Mouse (Mus musculus) brown adipose tissue, adult 24 weeks (tissue): ENCODE results near the gene Tspan32. TPM values are rescaled to one million over a fixed set of nuclear protein-coding genes. Genes with fewer than 3 reads are reported as not detected.
A peak's percentile ranks its signal among the peaks of the same experiment; 100 is the strongest.

Experiments used
- H3K27ac ChIP-seq: fragments of 200-500 bp; replicated peaks from 2 replicates; pipeline ENCODE4 v1.5.1; 2012; ENCODE audit warnings: low read depth, mild to moderate bottlenecking, low read length
- H3K4me1 ChIP-seq: fragments of 200-500 bp; 2 replicates; pipeline ENCODE4 v1.6.1; 2012; ENCODE audit warnings: low read length, mixed read lengths; ENCODE audit not compliant: control insufficient read depth, insufficient read depth, insufficient read length
- H3K4me3 ChIP-seq: fragments of 200-500 bp; 2 replicates; pipeline ENCODE4 v1.5.1; 2012; ENCODE audit warnings: low read depth, mild to moderate bottlenecking, low read length, moderate library complexity; ENCODE audit not compliant: insufficient read depth
- polyA plus RNA-seq: library from polyadenylated mRNA; stranded (reverse); fragments of >200 nt; gene quantifications from 2 replicates; pipeline ENCODE4 v1.2.4, GENCODE M21; 2012; ENCODE audit not compliant: missing spikeins, insufficient read depth, insufficient read length

The Tspan32 gene
- 0.83 and 1.3 TPM in 2 replicates for polyA plus RNA-seq

DNA sequence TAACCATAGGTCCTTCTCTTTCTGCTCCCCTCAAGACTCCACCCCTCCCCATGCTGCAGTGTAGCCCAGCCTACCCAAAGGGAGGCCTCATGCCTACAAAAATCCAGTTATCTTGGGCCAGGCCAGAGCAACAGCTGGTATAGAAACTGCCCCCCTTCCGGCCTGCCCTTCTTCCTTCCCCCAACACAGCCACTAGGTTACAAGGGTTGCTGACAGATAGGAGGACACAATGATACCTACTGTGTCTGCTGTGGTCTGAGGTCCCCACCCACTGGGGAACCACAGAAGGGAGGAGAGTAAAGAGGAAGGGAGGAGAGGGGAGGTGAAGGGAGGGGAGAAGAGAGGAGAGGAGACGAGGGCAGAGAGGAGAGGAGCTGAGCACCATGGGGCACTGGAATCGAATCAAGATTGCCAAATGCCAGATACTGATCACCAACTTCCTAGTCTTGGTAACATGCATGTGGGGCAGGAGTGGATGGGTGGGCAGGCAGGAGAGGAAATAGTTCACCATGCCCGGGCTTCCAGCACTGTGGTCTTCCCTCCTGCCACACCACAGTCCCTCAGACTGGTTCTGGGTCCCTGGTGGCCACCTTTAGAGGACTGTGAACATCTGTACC, at the start of gene Tspan32:
Tspan32 (plus strand) TSS at position 320 of the 617 bp plus-strand sequence.
- H3K4me3 ChIP-seq, result peak within 1 kb of the TSS; percentile 9; the same call in 1 of the 2 replicates
- 0 out of 2 replicates have a peak within 1 kb of the TSS, but pooled peaks have one; percentile 19 for H3K27ac ChIP-seq
- peaks cover 10% of the 10 kb centered on the region for H3K4me1 ChIP-seq

DNA sequence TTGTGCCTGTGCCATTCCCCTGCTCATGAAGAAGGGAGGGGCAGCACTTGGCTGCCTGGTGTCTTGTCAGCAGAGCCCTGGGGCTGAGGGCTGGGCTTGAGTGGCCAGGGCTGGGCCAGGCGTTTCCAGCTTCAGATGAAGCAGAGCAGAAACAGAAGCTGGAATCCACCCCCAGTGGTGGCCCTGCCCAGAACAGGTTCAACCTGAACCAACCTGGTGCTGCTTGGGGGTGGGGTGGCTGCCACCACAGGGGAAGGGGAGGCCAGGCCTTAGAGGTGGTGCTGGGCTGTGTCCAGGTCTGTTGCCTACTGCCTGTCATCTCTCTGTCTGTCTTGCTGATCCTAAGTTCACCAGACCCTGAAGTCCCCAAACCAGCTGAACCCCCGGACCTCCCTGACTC, 48.8 kb upstream of the Tspan32 start:
- H3K4me1 ChIP-seq, result no peaks in the 10 kb centered on the region
- no peak overlapping the region for H3K4me3 ChIP-seq
- no peak overlapping the region for H3K27ac ChIP-seq

DNA sequence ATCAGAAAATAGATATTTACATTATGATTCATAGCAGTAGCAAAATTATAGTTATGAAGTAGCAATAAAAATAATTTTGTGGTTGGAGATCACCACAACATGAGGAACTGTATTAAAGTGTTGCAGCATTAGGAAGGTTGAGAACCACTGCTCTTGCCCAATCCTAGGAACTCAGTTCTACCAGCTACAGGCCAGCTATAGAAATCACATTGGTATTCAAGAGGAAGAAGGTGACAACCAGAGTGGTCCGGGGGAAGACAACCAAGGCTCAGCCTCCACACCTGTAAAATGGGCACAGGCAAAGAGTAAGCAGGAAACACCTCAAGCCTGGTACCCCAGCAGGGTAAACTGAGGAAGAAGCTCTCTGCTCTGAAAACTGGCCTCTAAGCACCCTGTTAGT, 46.0 kb upstream of the Tspan32 start:
- Histone ChIP-seq H3K4me1 (no peaks in the 10 kb centered on the region), H3K27ac (no peak overlapping the region), H3K4me3 (no peak overlapping the region)

DNA sequence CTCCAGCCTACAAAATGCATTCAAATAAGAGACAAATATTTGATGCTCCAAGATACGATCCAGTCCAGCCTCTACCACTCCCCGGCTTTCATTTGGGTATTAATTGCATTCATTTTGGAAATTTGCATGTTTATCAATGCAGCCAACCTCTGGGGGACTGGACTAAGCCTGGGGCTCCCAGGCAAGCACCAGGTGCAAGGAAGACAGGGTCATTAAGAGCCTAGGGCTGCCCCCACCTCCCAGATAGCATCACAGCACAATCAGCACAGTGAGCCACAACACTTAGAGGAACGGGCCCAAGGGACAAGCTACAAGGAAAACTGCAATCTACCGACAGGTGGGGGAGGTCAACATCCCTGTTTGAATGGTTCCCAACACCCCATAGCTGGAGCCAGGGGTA, 45.1 kb upstream of the Tspan32 start:
- Histone ChIP-seq H3K4me1 (no peaks in the 10 kb centered on the region), H3K4me3 (no peak overlapping the region)

DNA sequence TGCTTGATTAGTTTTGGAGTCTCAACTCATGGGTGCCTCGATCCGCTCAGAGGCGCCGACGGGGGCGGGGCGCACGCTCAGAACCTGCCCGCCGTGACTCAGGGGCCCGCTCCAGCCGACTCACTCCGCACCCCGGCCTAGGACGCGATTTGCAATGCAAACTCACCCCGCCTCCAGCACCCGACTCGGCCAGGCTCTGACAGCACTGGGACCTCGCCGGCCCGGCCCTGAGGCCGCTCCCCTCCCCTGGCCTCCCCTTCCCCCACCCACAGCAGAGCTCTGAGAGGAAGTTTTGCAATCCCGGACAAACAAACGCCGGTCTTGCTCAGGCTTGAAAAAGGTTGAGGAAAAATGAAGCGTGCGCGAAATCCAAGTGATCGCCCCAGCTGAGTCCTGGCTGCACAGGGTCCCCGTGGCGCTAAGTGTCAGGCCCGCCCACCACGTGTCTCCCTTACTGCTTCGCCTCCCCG, 37.4 kb upstream of the Tspan32 start:
- Histone ChIP-seq H3K27ac (no peak overlapping the region), H3K4me3 (peak overlapping the region; percentile 36), H3K4me1 (no peaks in the 10 kb centered on the region)

More for the DNA sequence above, 45.1 kb upstream of the Tspan32 start:
- H3K27ac ChIP-seq, result no peak overlapping the region

DNA sequence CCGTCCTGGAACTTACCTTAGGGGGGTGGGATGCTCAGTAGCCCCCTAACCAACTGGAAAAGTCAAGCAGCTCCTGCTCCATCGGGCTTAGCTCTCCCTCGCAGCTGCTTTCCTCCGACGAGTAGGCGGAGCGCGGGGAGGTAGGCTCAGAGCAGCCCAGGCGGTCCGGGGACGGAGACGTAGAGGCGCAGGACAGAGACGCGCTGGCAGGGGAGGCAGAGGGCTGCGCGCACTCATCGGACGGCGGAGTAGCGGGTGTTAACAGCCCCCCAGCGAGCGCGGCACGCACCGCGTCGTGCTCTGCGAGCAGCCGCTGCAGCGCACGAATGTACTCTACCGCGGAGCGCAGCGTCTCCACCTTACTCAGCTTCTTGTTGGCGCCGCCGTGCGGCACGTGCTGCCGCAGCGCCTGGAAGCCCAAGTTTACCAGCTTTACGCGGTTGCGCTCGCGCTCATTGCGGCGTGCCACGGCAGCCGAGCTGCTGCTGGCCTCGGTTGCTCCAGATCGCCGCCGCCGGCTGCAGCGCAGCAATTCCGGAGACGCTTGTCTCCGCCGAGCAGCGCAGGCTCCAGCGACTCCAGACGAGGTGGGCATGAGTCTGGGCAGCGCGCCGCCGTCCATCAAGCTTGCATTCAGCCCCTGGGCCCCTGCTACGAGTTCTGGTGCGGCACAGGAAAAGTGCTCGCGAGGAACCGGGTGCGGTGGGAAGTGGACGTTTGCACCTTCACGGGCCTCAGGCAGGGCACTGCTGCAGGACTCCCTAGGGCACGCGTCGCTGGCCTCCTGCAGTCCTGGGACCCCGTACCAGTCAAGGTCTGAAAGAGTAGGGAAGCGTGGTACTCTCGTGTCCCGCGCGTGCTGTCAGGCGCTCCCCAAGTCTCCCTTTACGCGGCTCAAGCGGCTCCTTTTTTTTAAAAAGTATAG, 36.7 kb upstream of the Tspan32 start:
- no peak overlapping the region for H3K27ac ChIP-seq
- H3K4me1 ChIP-seq, result no peaks in the 10 kb centered on the region
- peak overlapping the region; percentile 36 for H3K4me3 ChIP-seq

DNA sequence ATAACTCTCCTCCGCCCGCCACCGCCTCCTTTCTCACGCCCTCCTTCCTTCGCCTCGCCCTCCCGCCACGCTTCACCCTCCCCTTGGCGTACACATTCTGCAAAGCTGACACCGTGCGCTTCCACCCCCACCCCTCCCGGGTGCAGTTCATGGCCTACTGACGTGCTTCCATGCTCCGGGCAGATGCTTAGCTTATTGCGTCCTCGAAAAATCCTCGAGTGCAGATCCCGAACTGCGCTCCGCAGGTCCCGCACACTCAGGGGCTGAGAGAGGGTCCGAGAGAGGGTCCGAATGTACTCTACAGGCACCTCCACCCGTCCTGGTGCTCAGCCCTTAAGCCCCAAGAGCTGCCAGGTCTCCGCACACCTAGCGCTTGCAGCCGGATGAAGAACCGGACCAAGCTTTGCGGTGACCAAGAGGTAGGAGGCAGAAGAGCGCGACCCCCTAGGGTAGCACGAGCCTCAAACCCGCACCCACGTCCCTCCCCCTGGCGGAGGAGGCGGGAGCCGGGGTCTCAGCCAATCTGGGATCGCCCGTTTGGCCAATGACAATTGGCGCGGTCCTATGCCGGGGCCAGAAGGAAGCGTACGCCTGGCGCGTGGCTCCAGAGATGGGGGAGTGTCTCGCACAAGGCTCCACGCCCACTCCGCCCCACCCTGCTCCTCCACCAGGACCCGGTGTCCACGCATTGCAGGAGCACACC, 35.9 kb upstream of the Tspan32 start, which contains the start of gene Ascl2:
Ascl2 (minus strand) TSS at position 456 of the 703 bp plus-strand sequence.
- H3K27ac ChIP-seq, result no peak within 1 kb of the TSS
- peak within 1 kb of the TSS; percentile 36 for H3K4me3 ChIP-seq
- no peaks in the 10 kb centered on the region for H3K4me1 ChIP-seq

DNA sequence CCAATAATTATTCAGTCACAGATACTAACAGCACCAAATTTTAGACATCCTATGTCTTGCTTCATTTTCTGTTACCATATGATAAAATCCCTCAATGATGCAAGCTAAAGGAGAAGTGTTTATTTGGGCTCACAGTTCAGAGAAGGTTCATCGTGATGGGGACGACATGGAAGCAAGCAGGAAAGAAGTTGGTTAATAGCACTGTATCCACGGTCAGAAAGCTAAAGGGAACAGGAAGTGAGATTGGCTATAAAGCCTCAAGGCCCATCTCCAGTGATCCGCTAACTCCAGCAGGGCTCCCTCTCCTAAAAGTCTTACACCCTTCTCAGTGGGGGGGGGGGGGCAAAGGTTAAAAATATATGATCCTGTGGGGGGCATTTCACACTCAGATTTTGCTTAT, 22.9 kb upstream of the Tspan32 start:
- Histone ChIP-seq H3K4me1 (no peaks in the 10 kb centered on the region), H3K4me3 (no peak overlapping the region)

DNA sequence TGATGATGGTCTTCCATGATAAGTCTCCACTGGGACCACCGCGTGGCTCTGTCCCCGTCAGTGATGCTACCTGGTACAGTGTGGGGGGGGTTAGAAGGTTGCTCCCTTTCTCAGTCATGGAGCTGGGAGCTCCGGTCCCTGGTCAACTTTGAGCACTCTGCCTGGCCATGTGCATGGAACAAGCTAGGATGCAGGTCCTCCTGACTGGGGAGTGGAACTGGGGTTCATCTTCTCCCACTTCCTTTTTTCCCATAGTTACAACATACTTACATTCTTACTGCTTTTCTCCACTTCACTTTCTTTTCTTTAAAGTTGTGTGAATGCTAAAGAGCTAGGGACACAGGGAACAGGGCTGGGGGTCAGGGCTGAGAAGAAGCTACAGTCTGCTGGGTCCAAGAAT, 19.7 kb upstream of the Tspan32 start:
- H3K4me3 ChIP-seq, result no peak overlapping the region
- H3K27ac ChIP-seq, result no peak overlapping the region
- H3K4me1 ChIP-seq, result no peaks in the 10 kb centered on the region

More for the DNA sequence above, 22.9 kb upstream of the Tspan32 start:
- H3K27ac ChIP-seq, result no peak overlapping the region

DNA sequence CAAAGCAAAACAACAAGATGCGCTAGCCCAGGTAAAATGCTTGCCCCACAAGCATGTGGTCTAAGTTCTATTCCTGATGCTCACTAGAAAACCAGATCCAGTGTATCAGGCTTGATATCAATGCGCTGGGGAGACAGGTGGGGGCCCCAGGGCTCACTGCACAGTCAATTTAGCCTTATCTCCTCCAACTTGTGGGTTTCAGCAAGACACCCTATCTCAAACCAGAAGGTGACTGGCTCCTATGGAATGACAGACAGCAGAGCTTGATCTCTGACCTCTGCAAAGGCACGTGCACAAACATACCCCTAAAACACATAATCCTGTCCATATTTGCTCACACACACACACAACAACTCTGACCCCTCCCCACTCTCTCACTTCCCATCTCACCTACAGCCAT, 17.1 kb upstream of the Tspan32 start:
- no peak overlapping the region for H3K27ac ChIP-seq
- H3K4me1 ChIP-seq, result no peaks in the 10 kb centered on the region
- no peak overlapping the region for H3K4me3 ChIP-seq

DNA sequence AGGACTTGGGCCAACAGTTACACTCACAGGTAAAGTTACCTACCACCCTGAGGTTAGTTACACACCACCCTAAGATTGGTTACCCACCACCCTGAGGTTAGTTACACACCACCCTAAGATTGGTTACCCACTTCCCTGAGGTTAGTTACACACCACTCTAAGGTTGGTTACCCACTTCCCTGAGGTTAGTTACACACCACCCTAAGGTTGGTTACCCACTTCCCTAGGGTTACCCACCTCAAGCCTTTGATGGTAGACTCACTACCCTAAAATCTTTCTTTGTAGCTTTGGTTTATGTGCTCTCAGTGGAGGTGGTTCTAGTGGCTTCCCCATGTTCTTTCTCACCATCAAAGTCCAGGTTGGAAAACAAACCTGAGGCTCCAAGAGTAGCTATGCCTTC, 9.8 kb upstream of the Tspan32 start:
- no peak overlapping the region for H3K4me3 ChIP-seq
- H3K27ac ChIP-seq, result no peak overlapping the region
- H3K4me1 ChIP-seq, result no peaks in the 10 kb centered on the region

DNA sequence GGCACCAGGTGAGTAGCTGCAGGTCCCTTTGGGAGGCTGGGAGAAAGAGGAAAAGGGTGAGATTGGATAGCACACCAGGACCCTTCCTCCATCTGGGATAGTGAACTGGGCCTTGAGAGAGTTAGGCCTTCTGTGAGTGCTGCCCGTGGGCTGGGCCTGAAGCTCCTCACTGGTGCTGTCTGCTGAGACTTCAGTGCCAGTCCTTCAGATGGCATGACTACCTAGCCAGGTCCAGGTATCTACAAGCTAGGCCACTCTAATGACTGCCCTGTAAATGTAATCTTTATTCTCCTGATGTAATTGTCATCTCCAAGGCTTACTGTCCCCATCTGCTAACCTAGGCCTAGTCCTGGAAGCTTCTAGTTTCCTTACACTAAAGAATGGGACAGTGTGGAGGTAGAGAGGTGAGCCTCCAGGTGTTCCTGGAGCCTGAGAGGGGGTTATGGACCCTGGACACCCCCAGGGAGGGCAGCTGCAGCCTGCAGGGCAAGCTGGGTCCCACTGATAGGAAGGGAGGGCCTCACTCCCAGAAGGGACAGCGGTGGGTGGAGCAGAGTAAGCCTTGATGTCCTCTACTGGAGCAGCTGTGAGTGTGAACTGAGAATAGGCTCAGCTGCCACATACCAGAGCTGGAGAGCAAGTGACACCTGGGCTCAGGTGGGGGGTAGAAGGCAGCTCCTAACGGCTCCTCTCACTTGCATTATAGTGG, 9.1 kb upstream of the Tspan32 start:
- H3K4me1 ChIP-seq, result no peaks in the 10 kb centered on the region
- no peak overlapping the region for H3K4me3 ChIP-seq
- no peak overlapping the region for H3K27ac ChIP-seq

DNA sequence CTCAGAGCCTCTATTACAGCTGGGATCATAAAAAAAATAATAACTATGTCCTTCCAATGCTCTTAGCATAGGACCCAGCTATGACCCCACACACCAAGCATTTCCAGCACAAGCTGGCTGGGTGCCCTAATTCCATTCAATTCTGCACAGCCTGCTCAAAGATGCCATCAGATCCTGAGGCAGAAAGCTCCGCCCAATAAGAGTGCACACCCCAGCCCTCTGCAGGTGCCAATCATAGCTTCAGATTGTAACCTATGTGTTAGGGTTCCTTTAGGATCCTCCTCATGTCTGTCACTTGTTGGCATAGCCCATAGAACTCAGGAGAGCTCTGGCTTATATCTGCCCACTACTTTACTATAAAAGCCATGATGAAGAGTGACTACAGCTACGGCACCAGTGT, 7.8 kb upstream of the Tspan32 start:
- no peak overlapping the region for H3K4me3 ChIP-seq
- H3K4me1 ChIP-seq, result no peaks in the 10 kb centered on the region
- H3K27ac ChIP-seq, result no peak overlapping the region

DNA sequence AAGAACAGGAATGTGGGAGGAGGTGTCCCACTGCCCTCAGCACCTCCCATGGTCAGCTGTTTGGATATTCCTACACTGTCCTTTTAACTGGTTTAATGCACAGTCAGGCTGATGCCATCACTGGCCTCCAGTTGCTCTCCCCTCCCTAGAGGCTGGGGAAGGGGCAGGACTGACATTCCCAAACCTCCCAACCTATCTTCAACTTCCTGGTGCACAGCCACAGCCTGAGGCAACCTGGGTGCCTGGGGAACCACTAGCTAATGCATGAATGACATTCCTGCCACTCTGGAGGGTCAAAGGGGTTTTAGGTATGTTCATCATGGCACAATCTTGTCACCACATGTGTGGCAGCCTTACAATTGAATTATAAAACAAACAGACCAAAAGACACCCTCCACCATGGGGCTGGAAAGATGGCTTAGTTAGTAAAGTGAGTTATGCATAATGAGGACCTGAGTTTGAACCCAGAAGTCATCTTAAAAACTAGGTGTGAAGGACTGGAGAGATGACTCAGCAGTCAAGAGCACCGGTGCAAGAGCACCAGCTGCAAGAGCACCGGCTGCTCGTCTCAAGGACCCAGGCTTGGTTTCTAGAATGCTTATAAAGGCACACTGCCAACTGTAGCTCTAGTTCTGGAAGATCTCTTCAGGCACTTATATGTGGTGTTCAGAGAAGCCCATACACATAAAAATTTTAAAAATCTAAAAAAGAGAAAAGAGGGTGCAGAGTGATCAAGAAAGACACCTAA, 7.3 kb upstream of the Tspan32 start:
- no peak overlapping the region for H3K27ac ChIP-seq
- no peaks in the 10 kb centered on the region for H3K4me1 ChIP-seq
- no peak overlapping the region for H3K4me3 ChIP-seq
